Mouse (Mus musculus) frontal cortex, postnatal 10 days (tissue): ENCODE measurements at regions not wholly inside any gene's neighbourhood (a gene's known extent, or its start where the extent isn't known, plus 50 kb on each side); places are given as distances from the start of the nearest gene placed in this dataset.

ENCODE experiments used
- DNase-seq, 2 experiments: peaks; one replicate each; pipeline ENCODE4 v3.0.0; 2022; ENCODE audit warnings: low spot score in 2 of 2, mixed read lengths in 1 of 2

DNA sequence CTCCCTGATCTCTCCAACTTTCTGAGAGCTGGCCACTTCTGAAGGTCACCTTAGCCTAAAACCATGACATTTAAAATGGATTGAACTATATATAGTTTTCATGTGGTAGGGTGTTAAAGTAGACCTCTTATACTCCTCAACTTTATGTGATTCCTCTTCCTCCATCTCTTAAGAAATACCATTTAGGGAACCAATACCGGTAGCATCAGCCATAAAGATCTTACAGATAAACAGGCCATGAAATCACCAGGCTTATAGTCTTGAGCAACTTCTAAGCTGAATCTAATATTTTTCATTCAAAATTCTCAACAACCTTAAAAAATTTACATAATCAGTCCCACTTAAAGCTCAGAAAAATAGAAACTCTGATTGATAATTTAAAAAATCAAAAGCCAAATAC is 56.2 kb downstream of the Rpl36a-ps1 start:
- DNase-seq: no peak

DNA sequence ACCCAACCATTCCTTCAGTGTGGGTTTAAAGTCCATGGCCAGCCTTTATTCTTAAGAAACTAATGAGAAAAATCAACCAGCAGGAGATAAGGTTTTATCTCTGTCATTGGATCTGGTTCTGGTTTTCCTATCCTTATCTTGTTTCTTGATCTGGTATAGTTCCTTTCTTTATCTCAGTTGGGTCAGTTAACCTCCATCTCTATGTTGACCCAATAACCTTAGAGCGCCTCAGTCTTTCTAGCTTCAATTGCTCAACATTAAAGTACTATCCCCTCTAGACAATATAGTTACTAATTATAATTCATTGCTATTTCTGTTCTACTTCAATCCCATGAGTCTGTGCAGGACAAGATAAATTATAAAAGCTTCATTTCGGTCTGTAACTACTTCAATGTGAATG is 56.7 kb downstream of the Rpl36a-ps1 start:
- DNase-seq: no peak

DNA sequence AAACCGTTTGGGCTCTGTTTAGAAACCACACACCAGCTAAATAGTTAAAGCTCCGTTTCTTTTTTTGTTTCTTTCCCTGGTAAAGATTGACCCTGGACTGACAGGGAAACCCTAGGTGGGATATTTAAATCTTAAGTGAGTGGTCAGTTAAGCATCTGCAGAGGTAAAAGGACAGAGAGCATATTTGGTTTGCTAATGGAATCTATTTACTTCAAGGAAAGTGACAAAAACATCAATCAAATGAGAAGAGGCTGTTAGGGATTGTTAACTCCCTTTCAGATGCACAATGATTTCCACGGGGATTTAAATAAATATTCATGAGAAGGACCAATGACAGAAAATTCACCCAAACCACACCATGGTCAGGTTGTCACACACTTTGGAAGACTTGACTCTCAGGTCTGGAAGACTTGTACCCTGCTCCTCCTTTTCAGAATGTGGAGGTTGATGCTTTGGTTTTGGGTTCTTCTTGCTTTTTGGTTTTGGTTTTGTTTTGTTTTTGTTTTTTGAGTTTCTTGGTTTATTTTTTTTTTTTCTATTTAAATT is 60.7 kb downstream of the Rpl36a-ps1 start:
- DNase-seq: no peak

DNA sequence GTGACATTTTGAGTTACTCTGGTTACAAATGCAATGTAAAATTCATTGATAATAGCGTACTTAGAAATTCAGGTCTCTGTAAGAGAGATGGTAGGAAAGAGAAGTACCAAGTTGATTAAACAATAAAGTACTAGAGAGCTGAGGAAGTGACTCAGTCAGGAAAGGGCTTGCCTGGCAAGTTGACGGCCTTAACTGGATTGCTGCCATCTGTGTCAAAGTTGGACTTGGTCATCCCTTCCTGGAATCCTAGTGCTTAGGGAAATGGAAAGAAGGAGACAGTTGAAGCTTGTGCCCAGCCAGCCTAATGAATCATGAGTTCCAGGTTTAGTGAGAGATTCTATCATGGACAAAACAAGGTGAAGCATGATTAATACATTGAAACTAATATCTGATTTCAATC is 64.8 kb downstream of the Rpl36a-ps1 start:
- DNase-seq: no peak

DNA sequence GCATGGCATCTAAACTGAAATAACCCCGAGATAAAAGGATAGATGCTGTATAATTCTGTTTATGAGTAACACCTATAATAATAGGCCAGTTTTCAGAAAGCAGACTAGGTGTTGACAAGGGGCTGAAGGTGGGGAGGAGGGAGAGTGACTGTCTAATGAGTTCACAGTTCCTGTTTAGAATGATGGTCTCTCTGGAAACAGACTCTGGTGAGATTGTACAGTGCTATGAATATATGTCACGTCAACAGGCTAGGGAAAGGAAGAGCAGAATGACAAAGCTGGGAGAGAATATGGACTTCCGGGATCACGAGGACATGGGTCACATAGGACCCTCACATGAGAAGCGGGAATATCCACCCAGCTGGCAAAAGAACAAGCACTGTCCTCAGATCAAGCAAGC is 85.9 kb downstream of the Rpl36a-ps1 start:
- DNase-seq: no peak

DNA sequence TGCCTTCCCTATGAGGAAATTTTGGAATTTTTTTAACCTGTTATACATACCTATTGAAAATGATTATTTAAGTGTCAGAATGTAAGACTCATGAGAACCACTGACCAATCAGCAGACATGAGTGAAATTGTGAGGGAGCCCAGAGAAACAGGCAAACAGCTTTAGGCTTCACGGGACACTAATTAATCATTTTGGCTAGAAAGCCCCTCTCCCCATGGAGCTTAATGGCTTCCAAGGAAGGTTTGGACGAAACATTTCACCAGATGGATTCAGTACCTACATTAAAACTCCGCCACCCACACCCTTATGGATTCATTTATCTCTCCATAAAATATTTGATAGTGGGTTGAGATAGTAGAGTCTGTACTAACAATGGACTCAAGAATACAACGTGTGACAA is 95.2 kb downstream of the Rpl36a-ps1 start:
- DNase-seq: no peak

DNA sequence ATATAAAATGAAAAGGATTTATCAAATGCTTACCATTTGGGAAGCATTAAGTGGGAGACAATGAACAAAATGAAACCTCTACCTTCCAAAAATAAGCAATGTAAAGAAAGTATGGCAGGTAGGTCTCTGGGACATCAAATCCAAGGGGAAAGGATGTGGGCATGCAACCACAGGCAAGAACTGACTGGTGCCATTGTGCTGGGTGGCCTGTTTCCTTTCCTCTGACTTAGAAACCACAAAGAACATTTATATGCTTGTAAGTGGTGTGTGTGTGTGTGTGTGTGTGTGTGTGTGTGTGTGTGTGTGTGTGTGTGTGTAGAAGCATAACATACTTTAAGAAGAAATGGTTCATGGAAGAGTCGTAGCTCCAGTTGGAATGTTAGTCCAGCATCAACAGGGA is 96.7 kb downstream of the Rpl36a-ps1 start:
- DNase-seq: no peak

DNA sequence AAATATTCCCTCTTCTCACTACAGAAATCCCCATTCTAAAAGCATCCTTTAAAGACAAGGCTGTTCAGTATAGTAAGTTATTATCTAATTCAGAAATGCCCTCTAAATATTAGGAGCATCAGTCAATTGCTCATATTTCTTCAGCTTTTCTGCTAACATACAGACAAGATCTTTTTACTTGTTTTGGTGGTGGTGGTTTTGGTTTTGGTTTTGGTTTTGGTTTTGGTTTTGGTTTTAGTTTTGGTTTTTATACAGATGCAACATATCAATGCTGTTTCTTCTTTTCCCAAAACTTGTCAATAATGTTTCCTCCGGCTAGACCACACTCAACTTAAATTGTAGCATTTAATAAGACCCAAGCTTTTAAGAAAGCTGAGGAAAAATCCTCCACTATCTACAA is 98.2 kb downstream of the Rpl36a-ps1 start:
- no peak for DNase-seq

DNA sequence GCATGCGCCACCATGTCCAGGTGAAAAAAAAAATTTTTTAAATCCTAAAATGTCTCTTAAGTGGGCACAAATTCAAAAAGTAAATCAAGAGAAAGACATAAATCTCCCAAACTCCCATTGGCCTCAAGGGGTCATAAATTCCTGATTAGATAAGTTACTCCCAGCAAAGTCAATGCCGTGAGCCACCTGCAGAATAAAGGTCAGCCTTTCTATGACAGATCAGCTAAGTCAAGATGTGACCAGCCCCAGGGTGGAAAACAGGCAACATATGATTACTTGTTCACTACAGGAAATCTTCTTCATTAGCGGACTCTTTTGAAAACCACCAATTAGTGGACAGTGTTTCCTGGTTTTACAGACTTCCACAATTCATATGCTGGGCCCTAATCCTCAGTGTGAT is 101.4 kb downstream of the Rpl36a-ps1 start:
- DNase-seq: no peak

DNA sequence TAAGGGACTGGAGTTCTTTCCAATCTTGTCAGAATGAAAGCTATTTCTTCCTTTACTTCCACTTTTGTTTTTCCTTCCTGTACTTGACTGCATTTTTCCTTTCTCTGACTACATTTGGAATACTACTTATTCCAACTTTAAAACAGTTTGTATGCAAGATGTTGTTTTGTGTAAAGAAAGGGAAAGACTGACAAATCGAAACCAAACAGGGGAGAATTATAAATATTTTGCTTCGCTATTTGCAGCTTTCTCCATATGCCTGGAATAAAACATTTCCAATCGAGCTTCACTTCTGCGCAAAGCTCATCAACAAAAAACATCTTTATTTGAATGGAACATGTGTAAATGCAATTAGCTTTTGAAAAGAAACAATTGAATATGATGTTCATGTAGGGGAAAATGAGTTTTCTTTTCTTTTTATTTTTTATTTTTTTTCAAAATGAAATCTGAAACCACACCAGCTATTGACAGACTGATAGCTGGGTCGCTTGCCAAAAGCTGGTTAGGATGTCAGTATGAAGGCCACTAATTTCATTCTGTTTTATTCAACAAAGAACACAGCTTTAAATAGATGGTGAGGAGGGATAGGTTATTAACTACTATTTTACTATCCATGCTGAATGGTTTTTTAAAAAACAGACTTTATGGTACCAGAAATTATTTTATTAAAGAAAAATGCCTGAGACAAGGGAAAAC is 102.7 kb downstream of the Rpl36a-ps1 start:
- DNase-seq: no peak

DNA sequence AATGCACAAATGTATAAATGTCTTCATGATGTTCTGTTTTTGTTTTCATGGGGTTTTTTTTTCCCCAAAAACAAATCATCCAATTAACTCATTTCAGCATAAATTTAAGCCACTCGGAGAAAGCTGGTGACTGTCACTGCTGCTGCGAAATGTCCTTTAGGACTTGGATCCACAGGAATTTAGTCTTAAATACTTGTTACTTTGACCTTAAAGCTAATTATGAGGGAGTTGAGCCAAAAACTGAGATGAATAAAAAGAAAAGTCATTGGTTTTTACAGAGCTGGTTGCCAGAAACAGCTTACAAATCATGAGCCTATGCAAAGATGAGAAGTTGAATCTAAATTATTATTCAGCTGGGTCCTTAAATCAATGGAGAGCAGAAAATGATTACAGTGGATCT is 106.5 kb downstream of the Rpl36a-ps1 start:
- no peak for DNase-seq

DNA sequence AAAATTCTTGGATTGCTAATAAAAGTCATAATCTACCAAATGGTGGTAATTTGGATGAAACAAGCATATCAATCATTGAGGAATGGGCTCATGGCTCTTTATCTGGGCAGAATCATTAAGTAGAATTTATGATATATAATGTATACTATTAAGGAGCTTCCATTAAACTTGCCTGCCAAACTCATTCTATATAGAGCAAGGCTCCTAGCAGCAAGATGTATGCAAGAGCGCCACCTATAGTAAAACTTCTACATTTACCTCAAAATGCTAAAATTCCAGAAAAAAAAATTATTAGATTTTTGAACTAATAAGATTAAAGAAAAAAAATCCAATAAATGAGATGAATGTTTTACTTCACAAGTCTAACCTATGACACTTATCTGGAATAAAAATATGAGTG is 107.1 kb downstream of the Rpl36a-ps1 start:
- DNase-seq: no peak

DNA sequence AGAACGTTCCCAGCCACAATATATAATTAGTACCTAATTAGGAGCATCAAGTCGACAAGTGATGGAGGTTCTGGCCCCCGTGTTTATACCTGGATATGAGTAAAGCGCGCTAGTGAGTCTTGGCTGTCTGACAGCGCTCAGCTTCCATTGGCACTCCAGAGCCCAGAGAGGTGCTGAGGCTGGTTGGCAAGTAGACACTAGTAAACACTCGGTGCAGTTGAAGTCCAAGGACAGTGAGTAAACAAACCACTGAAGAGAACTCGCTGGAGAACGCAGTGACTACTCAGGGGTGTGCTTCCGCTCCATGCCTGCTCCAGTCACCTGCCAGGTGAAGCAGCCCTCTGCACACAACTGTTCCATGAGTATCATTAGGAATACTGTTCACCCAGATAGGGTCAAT is 111.5 kb downstream of the Rpl36a-ps1 start:
- no peak for DNase-seq

DNA sequence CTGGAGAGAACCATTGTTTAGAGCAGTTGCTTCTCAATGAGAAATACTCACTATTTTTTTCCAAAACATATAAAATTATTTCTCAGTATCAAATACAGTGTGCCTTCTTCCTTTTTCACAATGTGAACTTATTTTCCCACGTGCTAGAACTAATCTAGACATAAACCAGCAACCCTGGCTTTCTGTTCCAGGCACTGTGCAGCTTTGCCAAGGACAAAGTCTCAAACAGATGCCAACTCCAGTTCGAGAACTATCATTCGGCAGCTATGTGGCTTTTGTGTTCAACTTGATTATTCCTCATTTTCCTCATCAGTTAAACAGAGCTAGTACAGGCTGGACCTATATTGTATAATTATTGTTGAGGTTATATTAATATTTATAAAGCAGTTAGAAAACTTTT is 116.2 kb downstream of the Rpl36a-ps1 start:
- DNase-seq: no peak

DNA sequence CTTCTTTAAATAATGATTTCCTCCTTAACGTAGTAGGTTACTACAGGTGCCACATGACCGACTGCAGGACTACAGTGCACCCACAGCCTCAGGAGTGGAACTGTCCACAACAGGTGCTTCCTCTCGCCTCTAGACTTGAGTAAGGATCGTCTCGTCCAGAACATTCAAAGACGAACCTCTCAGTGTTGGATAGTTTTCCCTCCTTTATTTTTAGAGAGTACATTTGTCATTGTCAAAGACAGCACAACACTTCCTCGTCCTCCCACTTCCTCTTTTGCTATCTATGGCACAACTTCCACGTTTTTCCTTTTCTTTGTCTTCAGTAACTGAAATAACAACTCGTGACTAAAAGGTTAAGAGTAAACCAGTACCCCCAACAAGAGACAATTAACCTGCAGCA is 120.7 kb downstream of the Rpl36a-ps1 start:
- no peak for DNase-seq

DNA sequence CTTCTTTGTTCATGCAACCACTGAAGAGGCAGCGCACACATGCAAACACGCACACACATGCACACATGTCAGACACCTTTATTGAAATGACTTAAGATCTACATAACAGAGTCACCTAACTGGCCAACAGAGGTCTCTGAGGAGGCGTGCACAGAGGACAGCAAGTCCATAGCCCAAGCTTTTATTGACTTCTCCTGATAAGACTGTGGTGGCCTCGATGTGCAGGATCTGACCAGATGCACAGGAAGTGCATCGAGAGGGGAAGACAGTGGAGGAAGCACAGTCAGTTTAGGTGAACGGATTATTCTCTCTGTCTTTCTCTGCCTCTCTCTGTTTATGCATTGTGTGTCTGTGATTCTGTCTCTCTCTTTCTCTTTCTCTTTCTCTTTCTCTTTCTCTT is 124.2 kb downstream of the Rpl36a-ps1 start:
- DNase-seq: no peak

DNA sequence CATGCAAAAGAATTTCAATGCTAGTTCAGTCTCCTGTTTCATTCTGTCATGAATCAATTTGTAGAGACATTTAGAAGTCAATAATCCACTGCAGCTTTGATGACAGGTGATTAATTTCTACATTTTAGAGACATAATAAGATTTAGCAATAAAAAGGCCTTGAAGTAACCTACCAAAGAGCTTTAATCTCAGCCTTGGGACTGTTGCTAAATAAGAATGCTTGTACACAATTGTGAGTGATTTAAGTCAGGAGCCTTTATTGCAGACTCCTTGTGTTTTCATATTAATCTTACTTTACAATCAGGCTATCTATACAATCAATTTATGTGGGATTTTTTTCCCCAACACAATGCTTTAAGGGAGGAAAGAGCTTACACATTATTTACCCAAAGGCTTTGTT is 127.2 kb downstream of the Rpl36a-ps1 start:
- DNase-seq: no peak

DNA sequence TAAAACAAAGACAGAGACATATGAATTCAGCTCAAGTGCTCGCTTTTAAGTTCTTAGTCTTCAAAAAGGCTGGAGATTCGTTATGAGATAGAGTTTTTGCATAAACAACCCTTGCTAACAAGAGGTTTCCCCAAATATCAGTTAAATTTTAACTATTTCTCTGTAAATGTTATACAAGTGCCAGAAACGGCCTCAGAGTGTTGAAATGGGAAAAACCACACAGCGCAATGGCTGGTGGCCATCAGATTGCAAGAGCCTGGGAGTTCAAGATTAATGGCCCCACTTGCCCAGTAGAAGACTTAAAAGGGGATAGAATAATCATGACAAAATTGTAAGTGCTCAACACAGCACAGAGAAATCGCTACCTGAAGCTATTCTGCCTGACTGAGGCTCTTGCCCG is 130.1 kb downstream of the Rpl36a-ps1 start:
- DNase-seq: no peak

DNA sequence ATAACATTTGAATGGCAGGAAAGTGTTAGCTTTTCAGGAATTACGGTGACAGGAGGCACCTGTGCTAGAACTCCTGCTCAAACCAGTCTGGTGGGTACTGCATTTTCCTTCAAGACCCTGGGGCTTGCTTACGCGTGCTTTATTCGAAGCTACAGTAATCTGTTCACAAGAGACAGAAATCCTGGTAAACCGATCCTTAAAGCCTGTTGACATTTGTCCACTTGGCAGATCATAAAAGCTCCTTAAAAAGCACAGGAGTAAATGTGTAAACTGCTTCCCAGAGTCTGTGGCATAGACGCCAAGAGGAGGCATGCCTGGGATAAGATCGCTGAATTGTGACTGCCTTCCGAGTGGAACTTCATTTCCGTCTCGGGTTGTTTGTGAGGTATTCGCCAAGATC is 130.5 kb downstream of the Rpl36a-ps1 start:
- no peak for DNase-seq

DNA sequence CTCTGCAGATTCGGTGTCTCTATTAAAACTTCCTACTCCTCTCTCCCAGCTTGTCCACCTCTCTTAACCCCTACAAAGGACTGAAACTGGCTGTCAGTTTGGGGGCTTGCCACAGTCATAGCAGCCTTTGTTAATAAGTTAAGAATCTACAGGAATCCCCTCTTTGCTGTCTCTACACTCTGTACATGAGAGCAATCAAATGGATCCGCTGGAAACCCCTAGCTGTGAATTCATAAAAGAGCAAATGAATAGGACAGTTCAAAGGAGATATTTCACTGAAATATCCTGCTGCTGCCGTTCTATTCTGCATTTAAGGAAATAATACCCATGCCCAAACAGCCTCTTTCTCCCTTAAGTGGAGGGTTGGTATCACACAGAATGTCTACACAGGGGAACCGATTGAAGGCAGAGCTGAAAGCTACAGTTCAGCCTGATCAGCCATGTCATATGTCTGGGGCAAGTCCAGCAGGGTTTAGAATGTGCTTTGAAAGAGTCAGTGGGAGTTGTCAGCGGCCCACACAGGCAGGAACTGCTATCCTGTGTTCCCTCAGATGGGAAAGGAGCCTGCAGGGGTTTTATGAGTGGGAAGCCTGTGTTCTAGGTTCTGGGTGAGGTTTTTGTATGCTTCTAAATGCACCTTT is 131.9 kb downstream of the Rpl36a-ps1 start:
- no peak for DNase-seq

DNA sequence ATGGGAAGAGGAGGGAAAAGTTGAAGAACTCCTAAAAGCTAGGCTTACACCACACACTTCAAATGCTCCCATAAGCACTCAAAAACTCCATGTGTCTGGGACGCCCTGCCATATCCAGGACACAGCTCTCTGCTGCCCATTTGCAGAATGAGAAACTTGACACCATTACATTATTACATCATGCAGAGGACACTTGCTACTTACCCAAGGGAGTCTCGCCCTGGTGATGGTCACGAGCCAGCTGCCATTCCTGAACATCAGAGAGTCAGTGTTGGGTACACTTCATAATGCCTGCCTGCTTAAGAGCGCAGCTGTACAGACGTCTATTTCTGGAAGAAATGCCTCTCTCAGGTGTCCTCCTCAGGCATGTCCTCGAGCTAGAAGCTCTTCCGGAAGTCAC is 135.3 kb downstream of the Rpl36a-ps1 start:
- DNase-seq: no peak

DNA sequence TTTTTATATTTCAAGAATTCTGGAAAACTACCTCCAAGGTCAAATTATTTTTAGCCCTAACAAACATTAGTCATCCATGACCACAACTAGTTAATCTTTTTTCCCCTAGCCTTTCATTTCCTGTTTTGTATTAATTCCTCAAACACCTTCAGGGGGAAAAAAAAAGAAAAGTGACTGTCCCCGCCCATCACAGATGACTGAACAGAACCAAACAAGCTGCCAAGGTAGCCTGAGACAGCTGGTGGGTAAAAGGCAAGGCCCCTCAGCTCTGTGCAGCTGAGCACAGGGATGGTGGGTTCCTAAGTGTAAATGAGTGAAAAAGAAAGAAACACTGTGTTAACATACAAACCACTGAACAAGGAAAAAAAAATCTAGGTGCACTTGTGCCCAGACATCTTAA is 145.6 kb downstream of the Rpl36a-ps1 start:
- no peak for DNase-seq

DNA sequence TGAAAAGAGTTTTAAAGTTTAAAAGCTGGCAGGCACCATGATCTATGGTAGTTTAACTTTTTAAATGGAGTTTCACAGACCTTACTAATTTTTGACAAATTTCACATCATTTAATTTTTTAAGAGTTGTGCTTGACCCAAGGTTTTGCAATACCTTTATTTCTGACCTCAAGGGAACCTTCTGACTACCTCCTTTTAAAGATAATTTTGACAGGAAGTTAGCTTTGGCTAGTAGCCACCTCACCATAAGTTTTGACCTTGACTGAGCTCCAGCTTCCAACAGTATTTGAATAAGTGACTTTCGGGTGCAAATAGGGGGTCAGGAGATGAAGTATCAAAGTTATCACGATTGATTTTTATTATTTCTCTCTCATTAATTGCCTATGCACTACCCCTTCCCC is 149.9 kb downstream of the Rpl36a-ps1 start:
- DNase-seq: no peak

DNA sequence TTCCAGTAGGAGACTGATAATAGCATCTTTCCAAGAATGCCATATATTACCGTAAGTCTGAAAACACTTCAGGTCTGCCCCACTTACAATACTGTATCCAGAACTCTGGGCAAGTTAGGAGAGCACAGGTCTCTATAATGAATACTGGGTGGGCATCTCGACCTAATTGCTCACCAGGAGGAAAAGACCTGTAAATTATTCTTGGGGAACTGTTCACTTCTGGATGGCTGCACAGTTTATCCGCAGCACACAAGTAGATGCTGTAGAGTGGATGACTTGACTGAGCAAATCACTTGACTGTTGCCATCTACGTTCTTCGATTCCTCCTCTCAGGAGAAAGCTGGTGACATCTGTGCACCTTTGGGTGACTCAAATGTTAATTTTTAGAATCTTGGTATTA is 159.8 kb downstream of the Rpl36a-ps1 start:
- DNase-seq: no peak
